8 mouse cellular contexts compared by ENCODE assay signal in the genomic region with DNA sequence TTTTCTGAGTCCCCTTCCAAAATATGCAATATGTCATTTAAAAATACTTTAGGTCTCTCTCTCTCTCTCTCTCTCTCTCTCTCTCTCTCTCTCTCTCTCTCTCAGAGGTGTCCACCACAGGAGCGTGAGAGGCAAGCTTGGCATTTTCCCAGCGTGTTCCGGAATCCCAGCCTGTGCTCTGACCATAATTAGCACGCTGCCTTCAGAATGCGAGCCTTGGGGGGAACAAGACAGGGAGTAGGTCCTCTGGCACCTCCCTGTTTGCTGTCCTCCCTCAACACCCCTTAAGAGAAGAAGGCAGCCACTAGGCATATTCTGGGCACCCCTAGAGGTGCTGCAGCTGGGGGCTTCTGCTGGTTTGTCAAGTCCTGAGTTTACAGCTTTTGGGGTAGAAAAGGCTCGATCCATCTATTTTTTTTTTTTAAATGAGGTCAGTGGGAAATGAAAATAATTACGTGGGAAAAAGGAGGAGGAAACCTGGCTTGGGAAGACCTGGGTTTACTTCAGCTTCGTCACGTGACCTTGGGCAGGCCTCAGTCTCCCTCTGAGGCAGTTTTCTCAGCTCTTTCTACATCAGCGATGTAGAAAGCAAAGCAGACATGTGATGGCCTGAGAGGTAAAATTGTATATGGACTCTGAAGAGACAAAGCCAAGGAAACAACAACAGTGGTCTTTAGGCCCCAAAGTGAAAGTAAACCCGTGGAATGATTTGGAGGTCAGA.
DNase-seq lines count a peak whose midpoint lies in the region; ATAC-seq and TF ChIP-seq lines count a peak whose summit lies in the region.

No protein-coding gene starts in this region.

- peaks cover 7% of the 10 kb centered on the region for H3K27me3 ChIP-seq in G1E (ENCODE audit: insufficient read depth, low read length)
- no peaks in the 10 kb centered on the region for H3K27me3 ChIP-seq in embryonic facial prominence, embryonic 12.5 days

- H3K4me2 ChIP-seq in embryonic facial prominence, embryonic 12.5 days (replicated peaks) = peak overlapping the region; percentile 19; the same call in 1 of the 2 replicates

- H3K4me3 ChIP-seq in layer of hippocampus, adult 2 months = no peak overlapping the region
- peak overlapping the region; percentile 11; the same call in 1 of the 2 replicates for H3K4me3 ChIP-seq in G1E (ENCODE audit: low read depth, low read length)
- H3K4me3 ChIP-seq in embryonic facial prominence, embryonic 12.5 days = no peak overlapping the region

- H3K4me1 ChIP-seq in G1E (ENCODE audit: insufficient read depth, low read depth, low read length) = peaks cover 8% of the 10 kb centered on the region
- H3K4me1 ChIP-seq in embryonic facial prominence, embryonic 12.5 days = peaks cover 15% of the 10 kb centered on the region; the same call in 1 of the 2 replicates

- no peaks in the 10 kb centered on the region for H3K9me3 ChIP-seq in G1E (replicated peaks)
- no peaks in the 10 kb centered on the region for H3K9me3 ChIP-seq in embryonic facial prominence, embryonic 12.5 days

- DNase-seq in layer of hippocampus, adult 2 months (ENCODE audit: low spot score in 2 of 2) = no peak
- DNase-seq in layer of hippocampus, adult 9-11 months = no peak
- DNase-seq in G1E (ENCODE audit: low spot score) = no peak
- DNase-seq in kidney, postnatal 14 days = peak; percentile 35
- DNase-seq in yolk sac, embryonic 10.5 days (ENCODE audit: low spot score) = no peak
- DNase-seq in layer of hippocampus, postnatal 36 days = no peak
- no peak for DNase-seq in spleen, adult 18-20 months

- H3K36me3 ChIP-seq in G1E (replicated peaks) = no peaks in the 10 kb centered on the region
- no peaks in the 10 kb centered on the region for H3K36me3 ChIP-seq in embryonic facial prominence, embryonic 12.5 days

- 61% methylated on average over 11 of the region's 11 CpGs for WGBS in embryonic facial prominence, embryonic 12.5 days

- H3K9ac ChIP-seq in embryonic facial prominence, embryonic 12.5 days = no peak overlapping the region

- ATAC-seq in G1E (ENCODE audit: extremely low read depth, insufficient number of reproducible peaks, low FRiP score, poor library complexity, severe bottlenecking) = no peak
- no peak for ATAC-seq in embryonic facial prominence, embryonic 12.5 days (ENCODE audit: insufficient number of reproducible peaks, insufficient read depth, low FRiP score, low TSS enrichment)

- no peak for TF ChIP-seq CTCF in layer of hippocampus, adult 2 months (conservative IDR thresholded peaks at IDR 0.05)
- no peak for TF ChIP-seq CTCF in G1E (IDR thresholded peaks at IDR 0.05; ENCODE audit: low read depth, low read length)

- H3K27ac ChIP-seq in layer of hippocampus, adult 2 months = peak overlapping the region; percentile 75; the same call in 1 of the 2 replicates
- H3K27ac ChIP-seq in embryonic facial prominence, embryonic 12.5 days = no peak overlapping the region
